Mouse (Mus musculus) MEL (cell line): ENCODE measurements around the gene Gnas. TPM values are rescaled to one million over a fixed set of nuclear protein-coding genes. Genes with fewer than 3 reads are reported as not detected.

ENCODE experiments used
- DNase-seq: peaks from one replicate; pipeline ENCODE4 v3.0.0; 2011; ENCODE audit warnings: low read depth, low spot score
- H3K27ac ChIP-seq: 2 replicates; pipeline ENCODE4 v1.5.1; 2012; ENCODE audit warnings: low read depth, mild to moderate bottlenecking, control low read depth, low read length, moderate library complexity; ENCODE audit not compliant: control insufficient read depth
- H3K27me3 ChIP-seq, 2 experiments: fragments of 150-350 bp in 1 of 2; sonication (generic) in 1 of 2; 2 replicates each; pipeline ENCODE4 v1.6.1; 2012; ENCODE audit warnings: low read length in 2 of 2, mild to moderate bottlenecking in 2 of 2, improper control_type of control experiment in 1 of 2, moderate library complexity in 1 of 2; ENCODE audit not compliant: insufficient read depth in 2 of 2, control insufficient read depth in 1 of 2
- H3K36me3 ChIP-seq, 2 experiments: 2 replicates each; pipeline ENCODE4 v1.6.1; 2012 to 2014; ENCODE audit warnings: low read length in 2 of 2, improper control_type of control experiment in 1 of 2, inconsistent platforms in 1 of 2, mild to moderate bottlenecking in 1 of 2; ENCODE audit not compliant: insufficient read depth in 2 of 2, control insufficient read depth in 1 of 2
- H3K4me1 ChIP-seq, 2 experiments: fragments of 150-350 bp in 1 of 2; sonication (generic) in 1 of 2; 2 replicates each; pipeline ENCODE4 v1.6.1; 2012; ENCODE audit warnings: low read length in 2 of 2, improper control_type of control experiment in 1 of 2, mild to moderate bottlenecking in 1 of 2; ENCODE audit not compliant: insufficient read depth in 2 of 2, control insufficient read depth in 1 of 2
- H3K4me3 ChIP-seq, 2 experiments: fragments of 150-350 bp in 1 of 2; sonication (generic) in 1 of 2; 2 replicates each; pipeline ENCODE4 v1.5.1; 2012; ENCODE audit warnings: low read depth in 2 of 2, low read length in 2 of 2, mild to moderate bottlenecking in 2 of 2, moderate library complexity in 2 of 2, control low read depth in 1 of 2, improper control_type of control experiment in 1 of 2; ENCODE audit not compliant: control insufficient read depth in 1 of 2, insufficient read depth in 1 of 2
- H3K79me2 ChIP-seq: 2 replicates; pipeline ENCODE4 v1.6.1; 2012; ENCODE audit warnings: mild to moderate bottlenecking, low read length, moderate library complexity; ENCODE audit not compliant: control insufficient read depth, poor library complexity, insufficient read depth
- H3K9ac ChIP-seq: 2 replicates; pipeline ENCODE4 v1.6.1; 2012; ENCODE audit warnings: low read depth, mild to moderate bottlenecking, control low read depth, low read length, moderate library complexity; ENCODE audit not compliant: control insufficient read depth, poor library complexity, severe bottlenecking
- H3K9me3 ChIP-seq: fragments of 150-350 bp; sonication (generic); replicated peaks from 2 replicates; pipeline ENCODE4 v1.6.1; 2012; ENCODE audit warnings: mild to moderate bottlenecking, low read length, improper control_type of control experiment, moderate library complexity; ENCODE audit not compliant: insufficient read depth
- CHD1 ChIP-seq: IDR thresholded peaks from 2 replicates; pipeline ENCODE4 v1.6.1; 2012; ENCODE audit warnings: low read depth, mild to moderate bottlenecking, inconsistent platforms, low read length, improper control_type of control experiment
- CTCF ChIP-seq, 3 experiments: IDR thresholded peaks in 2 of 3; conservative IDR thresholded peaks in 1 of 3; 2 replicates each; pipeline ENCODE4 v1.5.1; 2011 to 2012; ENCODE audit warnings: low read length in 3 of 3, low read depth in 2 of 3, mild to moderate bottlenecking in 2 of 3, improper control_type of control experiment in 1 of 3, inconsistent platforms in 1 of 3, mixed read lengths in 1 of 3, moderate library complexity in 1 of 3; ENCODE audit not compliant: control insufficient read depth in 1 of 3, insufficient read depth in 1 of 3, poor library complexity in 1 of 3, severe bottlenecking in 1 of 3
- E2F4 ChIP-seq: IDR thresholded peaks from 2 replicates; pipeline ENCODE4 v1.6.1; 2011; ENCODE audit warnings: low read depth, low read length, improper control_type of control experiment, borderline replicate concordance
- EP300 ChIP-seq, 2 experiments: IDR thresholded peaks; 2 replicates each; pipeline ENCODE4 v1.6.1; 2011; ENCODE audit warnings: improper control_type of control experiment in 2 of 2, low read length in 2 of 2, low read depth in 1 of 2, mild to moderate bottlenecking in 1 of 2
- ETS1 ChIP-seq: IDR thresholded peaks from 2 replicates; pipeline ENCODE4 v1.6.1; 2012; ENCODE audit warnings: low read depth, mild to moderate bottlenecking, inconsistent platforms, low read length, improper control_type of control experiment, moderate library complexity
- MXI1 ChIP-seq: IDR thresholded peaks from 2 replicates; pipeline ENCODE4 v1.6.1; 2011; ENCODE audit warnings: mild to moderate bottlenecking, low read depth, low read length, improper control_type of control experiment
- MYB ChIP-seq: IDR thresholded peaks from 2 replicates; pipeline ENCODE4 v1.6.1; 2011; ENCODE audit warnings: mild to moderate bottlenecking, low read depth, low read length, improper control_type of control experiment
- NELFE ChIP-seq: IDR thresholded peaks from 2 replicates; pipeline ENCODE4 v1.6.1; 2011; ENCODE audit warnings: low read depth, low read length, improper control_type of control experiment
- POLR2AphosphoS2 ChIP-seq: IDR thresholded peaks from 2 replicates; pipeline ENCODE4 v1.6.1; 2011; ENCODE audit warnings: low read length, improper control_type of control experiment
- RAD21 ChIP-seq: IDR thresholded peaks from 2 replicates; pipeline ENCODE4 v1.6.1; 2011; ENCODE audit warnings: mild to moderate bottlenecking, low read depth, low read length, improper control_type of control experiment
- RCOR1 ChIP-seq: IDR thresholded peaks from 2 replicates; pipeline ENCODE4 v1.6.1; 2012; ENCODE audit warnings: low read depth, mild to moderate bottlenecking, inconsistent platforms, low read length, improper control_type of control experiment
- TAL1 ChIP-seq: IDR thresholded peaks from 2 replicates; pipeline ENCODE4 v1.6.1; 2012; ENCODE audit warnings: mild to moderate bottlenecking, inconsistent platforms, low read length, moderate library complexity, mixed read lengths
- TBP ChIP-seq: IDR thresholded peaks from 2 replicates; pipeline ENCODE4 v1.8.0; 2011; ENCODE audit warnings: low read depth, low read length, improper control_type of control experiment
- TCF12 ChIP-seq: IDR thresholded peaks from 2 replicates; pipeline ENCODE4 v1.6.1; 2014; ENCODE audit warnings: low read depth, mild to moderate bottlenecking, inconsistent platforms, low read length, improper control_type of control experiment, moderate library complexity
- USF2 ChIP-seq, 2 experiments: IDR thresholded peaks; 2 replicates each; pipeline ENCODE4 v1.6.1; 2011 to 2012; ENCODE audit warnings: improper control_type of control experiment in 2 of 2, low read length in 2 of 2, borderline replicate concordance in 1 of 2, inconsistent platforms in 1 of 2, low read depth in 1 of 2, mild to moderate bottlenecking in 1 of 2; ENCODE audit not compliant: insufficient read depth in 1 of 2
- polyA plus RNA-seq, 2 experiments: library from polyadenylated mRNA; stranded (reverse) in 1 of 2; unstranded in 1 of 2; fragments of >175 nt in 1 of 2; fragments of >200 nt in 1 of 2; gene quantifications; 2 replicates each; pipeline versions ENCODE4 v1.2.1 to v1.2.4; 2012; ENCODE audit warnings: low replicate concordance in 2 of 2, low read depth in 1 of 2; ENCODE audit not compliant: insufficient read length in 2 of 2, insufficient read depth in 1 of 2, missing spikeins in 1 of 2
- total RNA-seq: library from RNA; depleted of rRNA; stranded (reverse); fragments of 300-350 nt; gene quantifications from 2 replicates; pipeline ENCODE4 v1.2.3, GENCODE M21; 2012

Gene Gnas
- total and polyA plus RNA-seq, 3 experiments = 273 to 447 (median 383) TPM

GRCm38 (mm10) chr2:174285921-174286470 lies 1.9 kb downstream of the Gnas start:
- H3K4me3 ChIP-seq = no peak overlapping the region
- no peaks in the 10 kb centered on the region for H3K27me3 ChIP-seq
- no peaks in the 10 kb centered on the region for H3K4me1 ChIP-seq
- TF ChIP-seq TAL1 (no peak), MYB (no peak), CTCF (IDR thresholded peaks at IDR 0.05 in 2 of 3, conservative IDR thresholded peaks at IDR 0.05 in 1 of 3; ENCODE audit: control insufficient read depth in 1 of 3, insufficient read depth in 1 of 3, low read depth in 2 of 3, low read length in 3 of 3, poor library complexity in 1 of 3, severe bottlenecking in 1 of 3) (no peak), POLR2AphosphoS2 (no peak), ETS1 (no peak), RAD21 (no peak), E2F4 (no peak)
- H3K9me3 ChIP-seq = no peaks in the 10 kb centered on the region
- no peaks in the 10 kb centered on the region for H3K36me3 ChIP-seq
- no peak for DNase-seq
- no peak overlapping the region for H3K27ac ChIP-seq
- H3K79me2 ChIP-seq = no peaks in the 10 kb centered on the region
- no peak overlapping the region for H3K9ac ChIP-seq

GRCm38 (mm10) chr2:174287921-174288320 lies 3.8 kb downstream of the Gnas start:
- H3K4me1 ChIP-seq = no peaks in the 10 kb centered on the region
- no peaks in the 10 kb centered on the region for H3K27me3 ChIP-seq
- H3K9me3 ChIP-seq = no peaks in the 10 kb centered on the region
- H3K9ac ChIP-seq = no peak overlapping the region
- TF ChIP-seq NELFE = no peak
- TF ChIP-seq EP300 (IDR thresholded peaks at IDR 0.05; ENCODE audit: low read depth in 1 of 2, low read length in 2 of 2) = no peak
- TF ChIP-seq CHD1 = no peak
- no peak for TF ChIP-seq TBP
- TF ChIP-seq MYB = no peak
- TF ChIP-seq TCF12 = no peak
- no peak for TF ChIP-seq MXI1
- no peak for TF ChIP-seq RCOR1
- TF ChIP-seq USF2 (IDR thresholded peaks at IDR 0.05; ENCODE audit: borderline replicate concordance in 1 of 2, insufficient read depth in 1 of 2, low read depth in 1 of 2, low read length in 2 of 2) = no peak
- no peak for DNase-seq
- no peak overlapping the region for H3K27ac ChIP-seq
- H3K4me3 ChIP-seq = no peak overlapping the region
- no peaks in the 10 kb centered on the region for H3K79me2 ChIP-seq
- no peaks in the 10 kb centered on the region for H3K36me3 ChIP-seq
